Mouse (Mus musculus): ENCODE measurements around the gene Zbtb45.

Zbtb45 gene

GRCm38 (mm10) chr7:13034148-13034977 is 24.5 kb upstream of the Zbtb45 start, which contains the start of gene Chmp2a:
Gene Chmp2a (minus strand): TSS chr7:13034807.
- peak; percentile 98 to 99 for DNase-seq (ENCODE audit: low spot score in 2 of 2)

- DNase-seq (ENCODE audit: low spot score in 2 of 2), result peak; percentile 34 to 49
These were observed 23.8 kb upstream of the Zbtb45 start for GRCm38 (mm10) chr7:13033451-13034147.

GRCm38 (mm10) chr7:13032541-13032940 is 22.7 kb upstream of the Zbtb45 start:
- peak in 1 of 2 experiments; percentile 33 for DNase-seq (ENCODE audit: low spot score in 2 of 2)

GRCm38 (mm10) chr7:13031983-13032382 is 22.1 kb upstream of the Zbtb45 start:
- DNase-seq (ENCODE audit: low spot score in 2 of 2), result peak; percentile 19 to 24

GRCm38 (mm10) chr7:13031069-13031468 is 21.2 kb upstream of the Zbtb45 start:
- DNase-seq (ENCODE audit: low spot score in 2 of 2), result peak in 1 of 2 experiments; percentile 39

- no peak for DNase-seq (ENCODE audit: low spot score in 2 of 2)
These were observed 19.2 kb upstream of the Zbtb45 start for GRCm38 (mm10) chr7:13028986-13029385.

- peak in 1 of 2 experiments; percentile 32 for DNase-seq (ENCODE audit: low spot score in 2 of 2)
These were observed 15.8 kb upstream of the Zbtb45 start for GRCm38 (mm10) chr7:13025511-13026112.

- peak; percentile 92 to 93 for DNase-seq (ENCODE audit: low spot score in 2 of 2)
These were observed 15.0 kb upstream of the Zbtb45 start for GRCm38 (mm10) chr7:13024805-13025204.

- peak; percentile 95 to 97 for DNase-seq (ENCODE audit: low spot score in 2 of 2)
These were observed 14.3 kb upstream of the Zbtb45 start for GRCm38 (mm10) chr7:13023928-13024731.

GRCm38 (mm10) chr7:13022773-13023535 is 13.1 kb upstream of the Zbtb45 start:
- DNase-seq (ENCODE audit: low spot score in 2 of 2), result peak; percentile 70 to 71

GRCm38 (mm10) chr7:13015217-13015616 is 5.4 kb upstream of the Zbtb45 start:
- DNase-seq (ENCODE audit: low spot score in 2 of 2), result no peak

GRCm38 (mm10) chr7:13014275-13014839 is 4.5 kb upstream of the Zbtb45 start:
- DNase-seq (ENCODE audit: low spot score in 2 of 2), result no peak

GRCm38 (mm10) chr7:13013671-13014070 is 3.8 kb upstream of the Zbtb45 start:
- DNase-seq (ENCODE audit: low spot score in 2 of 2), result no peak

GRCm38 (mm10) chr7:13009143-13010004 is 460 bp downstream of the Zbtb45 start:
- peak; percentile 96 for DNase-seq (ENCODE audit: low spot score in 2 of 2)

- peak in 1 of 2 experiments; percentile 31 for DNase-seq (ENCODE audit: low spot score in 2 of 2)
These were observed 2.3 kb downstream of the Zbtb45 start for GRCm38 (mm10) chr7:13007341-13008092.

- DNase-seq (ENCODE audit: low spot score in 2 of 2), result no peak
These were observed 3.3 kb downstream of the Zbtb45 start for GRCm38 (mm10) chr7:13006531-13006930.

GRCm38 (mm10) chr7:13006011-13006410 is 3.8 kb downstream of the Zbtb45 start:
- DNase-seq (ENCODE audit: low spot score in 2 of 2), result peak in 1 of 2 experiments; percentile 35

GRCm38 (mm10) chr7:13003380-13003779 is 6.5 kb downstream of the Zbtb45 start:
- no peak for DNase-seq (ENCODE audit: low spot score in 2 of 2)

- no peak for DNase-seq (ENCODE audit: low spot score in 2 of 2)
These were observed 8.2 kb downstream of the Zbtb45 start for GRCm38 (mm10) chr7:13001584-13001983.
